Mouse (Mus musculus) intestine, embryonic 14.5 days (tissue): ENCODE data around the gene Tal1. TPM values are rescaled to one million over a fixed set of nuclear protein-coding genes. Genes with fewer than 3 reads are reported as not detected.

Experiments
- ATAC-seq: fragments of 200-750 bp; cut with Nextera tagmentation; replicated peaks from 2 replicates; pipeline ENCODE4 v1.8.0; 2017; ENCODE audit warnings: low read depth, moderate number of reproducible peaks, moderate TSS enrichment, moderate library complexity; ENCODE audit not compliant: low FRiP score, low TSS enrichment
- DNase-seq: peaks from one replicate; pipeline ENCODE4 v3.0.0-alpha.2; 2018; ENCODE audit warnings: low spot score
- H3K27ac ChIP-seq: fragments of 300-500 bp; sonication (generic); 2 replicates; pipeline ENCODE4 v1.5.1; 2014; ENCODE audit warnings: low read depth, mild to moderate bottlenecking, control low read depth
- H3K27me3 ChIP-seq: fragments of 300-500 bp; sonication (generic); replicated peaks from 2 replicates; pipeline ENCODE4 v1.6.1; 2014; ENCODE audit warnings: low read length, control low read depth; ENCODE audit not compliant: control insufficient read depth, insufficient read depth
- H3K36me3 ChIP-seq: fragments of 300-500 bp; sonication (generic); 2 replicates; pipeline ENCODE4 v1.6.1; 2014; ENCODE audit warnings: low read length, control low read depth; ENCODE audit not compliant: control insufficient read depth, insufficient read depth
- H3K4me1 ChIP-seq: fragments of 300-500 bp; sonication (generic); replicated peaks from 2 replicates; pipeline ENCODE4 v1.6.1; 2014; ENCODE audit warnings: low read length, control low read depth, mixed read lengths; ENCODE audit not compliant: control insufficient read depth, insufficient read depth
- H3K4me2 ChIP-seq: fragments of 300-500 bp; sonication (generic); 2 replicates; pipeline ENCODE4 v1.6.1; 2014; ENCODE audit warnings: low read length
- H3K4me3 ChIP-seq: fragments of 300-500 bp; sonication (generic); 2 replicates; pipeline ENCODE4 v1.5.1; 2014; ENCODE audit warnings: low read depth, low read length, control low read depth, mixed read lengths
- H3K9ac ChIP-seq: fragments of 300-500 bp; sonication (generic); 2 replicates; pipeline ENCODE4 v1.6.1; 2014; ENCODE audit warnings: mild to moderate bottlenecking, low read length
- H3K9me3 ChIP-seq: fragments of 300-500 bp; sonication (generic); 2 replicates; pipeline ENCODE4 v1.6.1; 2016; ENCODE audit warnings: low read length, control low read depth; ENCODE audit not compliant: control insufficient read depth
- whole genome bisulfite sequencing: fragments of 180-500 bp; shearing (Covaris S2); extraction: QIAGEN DNeasy Blood & Tissue Kit; methylation state at CpG from one replicate; pipeline ENCODE4 v1.1.7; 2014; 5-methylcytosine and 5-hydroxymethylcytosine counted together
- polyA plus RNA-seq: library from polyadenylated mRNA; unstranded; fragments of >200 nt; fragmentation: Nextera tagmentation; extraction: Ambion mirVana; gene quantifications from 2 replicates; pipeline ENCODE4 v1.2.1, GENCODE M21; 2014

The Tal1 gene
- polyA plus RNA-seq, 1 experiment from 2014 or later: 0.96 TPM

GRCm38 (mm10) chr4:115093331-115093864 lies 37.2 kb downstream of the Tal1 start:
- no peak for ATAC-seq
- Histone ChIP-seq H3K9me3 (no peaks in the 10 kb centered on the region), H3K4me1 (no peaks in the 10 kb centered on the region), H3K4me3 (no peak overlapping the region), H3K27me3 (peaks cover 31% of the 10 kb centered on the region; the same call in 1 of the 2 replicates), H3K4me2 (no peak overlapping the region), H3K36me3 (no peaks in the 10 kb centered on the region), H3K9ac (no peak overlapping the region), H3K27ac (no peak overlapping the region)
- no peak for DNase-seq
- WGBS: 75% methylated on average over 4 of the region's 4 CpGs

GRCm38 (mm10) chr4:115094056-115094455 lies 37.8 kb downstream of the Tal1 start:
- ATAC-seq (no peak), DNase-seq (no peak)
- no peaks in the 10 kb centered on the region for H3K9me3 ChIP-seq

GRCm38 (mm10) chr4:115095671-115096434 lies 39.6 kb downstream of the Tal1 start:
- DNase-seq (peak; percentile 80), ATAC-seq (peak; percentile 93)
- no peaks in the 10 kb centered on the region for H3K9me3 ChIP-seq
- under 1% methylated on average over 21 of the region's 31 CpGs for WGBS
- H3K27me3 ChIP-seq: peaks cover 25% of the 10 kb centered on the region; the same call in 1 of the 2 replicates
- peak overlapping the region; percentile 27 for H3K4me3 ChIP-seq
- no peaks in the 10 kb centered on the region for H3K4me1 ChIP-seq
- peak overlapping the region; percentile 56 for H3K4me2 ChIP-seq
- peak overlapping the region; percentile 60 for H3K27ac ChIP-seq
- H3K36me3 ChIP-seq: no peaks in the 10 kb centered on the region
- 0 out of 2 replicates have a peak overlapping the region, but pooled peaks have one; percentile 0 for H3K9ac ChIP-seq

More at GRCm38 (mm10) chr4:115094056-115094455, 37.8 kb downstream of the Tal1 start:
- H3K4me1 ChIP-seq: no peaks in the 10 kb centered on the region
- no peak overlapping the region for H3K4me2 ChIP-seq
- peaks cover 29% of the 10 kb centered on the region; the same call in 1 of the 2 replicates for H3K27me3 ChIP-seq
- no peak overlapping the region for H3K9ac ChIP-seq
- no peak overlapping the region for H3K27ac ChIP-seq
- WGBS: 97% methylated on average over 2 of the region's 2 CpGs
- H3K4me3 ChIP-seq: no peak overlapping the region
- H3K36me3 ChIP-seq: no peaks in the 10 kb centered on the region

GRCm38 (mm10) chr4:115096435-115097145 lies 40.4 kb downstream of the Tal1 start:
- Histone ChIP-seq H3K9me3 (no peaks in the 10 kb centered on the region), H3K9ac (no peak overlapping the region), H3K4me3 (peak overlapping the region; percentile 27; the same call in 1 of the 2 replicates), H3K27me3 (peaks cover 25% of the 10 kb centered on the region; the same call in 1 of the 2 replicates), H3K36me3 (no peaks in the 10 kb centered on the region), H3K27ac (peak overlapping the region; percentile 54), H3K4me1 (no peaks in the 10 kb centered on the region), H3K4me2 (peak overlapping the region; percentile 56)
- DNase-seq (no peak), ATAC-seq (peak; percentile 21; the same call in 1 of the 2 replicates)
- WGBS: 12% methylated on average over 11 of the region's 11 CpGs

GRCm38 (mm10) chr4:115097146-115097496 lies 40.9 kb downstream of the Tal1 start:
- peak; percentile 63 for DNase-seq

GRCm38 (mm10) chr4:115101682-115102081 lies 45.5 kb downstream of the Tal1 start:
- Histone ChIP-seq H3K36me3 (no peaks in the 10 kb centered on the region), H3K4me2 (no peak overlapping the region), H3K4me3 (no peak overlapping the region), H3K27ac (no peak overlapping the region), H3K4me1 (no peaks in the 10 kb centered on the region), H3K9me3 (no peaks in the 10 kb centered on the region), H3K27me3 (peaks cover 11% of the 10 kb centered on the region; the same call in 1 of the 2 replicates), H3K9ac (no peak overlapping the region)
- DNase-seq (peak; percentile 82), ATAC-seq (no peak)
- 29% methylated on average over 6 of the region's 6 CpGs for WGBS

More at GRCm38 (mm10) chr4:115097146-115097496, 40.9 kb downstream of the Tal1 start:
- H3K9ac ChIP-seq: no peak overlapping the region
- H3K27ac ChIP-seq: no peak overlapping the region
- peaks cover 25% of the 10 kb centered on the region; the same call in 1 of the 2 replicates for H3K27me3 ChIP-seq
- WGBS: 1% methylated on average over 6 of the region's 6 CpGs
- no peaks in the 10 kb centered on the region for H3K9me3 ChIP-seq
- H3K4me2 ChIP-seq: peak overlapping the region; percentile 56
- no peak overlapping the region for H3K4me3 ChIP-seq
- no peaks in the 10 kb centered on the region for H3K36me3 ChIP-seq
- no peaks in the 10 kb centered on the region for H3K4me1 ChIP-seq
- 0 out of 2 replicates have a peak, but pooled peaks have one; percentile 17 for ATAC-seq

- WGBS: 55% methylated on average over 4 of the region's 4 CpGs
- no peak for ATAC-seq
These were observed 47.3 kb downstream of the Tal1 start for GRCm38 (mm10) chr4:115103510-115103909.

GRCm38 (mm10) chr4:115111167-115111566 lies 54.9 kb downstream of the Tal1 start:
- H3K9ac ChIP-seq: no peak overlapping the region
- no peaks in the 10 kb centered on the region for H3K9me3 ChIP-seq
- H3K36me3 ChIP-seq: no peaks in the 10 kb centered on the region
- no peaks in the 10 kb centered on the region for H3K27me3 ChIP-seq
- H3K4me3 ChIP-seq: no peak overlapping the region
- no peak overlapping the region for H3K27ac ChIP-seq
- no peak overlapping the region for H3K4me2 ChIP-seq
- no peak for ATAC-seq
- WGBS: 68% methylated on average over 2 of the region's 2 CpGs
- no peaks in the 10 kb centered on the region for H3K4me1 ChIP-seq
- no peak for DNase-seq

More at GRCm38 (mm10) chr4:115103510-115103909, 47.3 kb downstream of the Tal1 start:
- no peak for DNase-seq
- no peaks in the 10 kb centered on the region for H3K36me3 ChIP-seq
- no peak overlapping the region for H3K4me3 ChIP-seq
- no peak overlapping the region for H3K9ac ChIP-seq
- H3K9me3 ChIP-seq: no peaks in the 10 kb centered on the region
- H3K27ac ChIP-seq: no peak overlapping the region
- H3K4me1 ChIP-seq: no peaks in the 10 kb centered on the region
- H3K27me3 ChIP-seq: no peaks in the 10 kb centered on the region
- H3K4me2 ChIP-seq: no peak overlapping the region
